Mouse (Mus musculus): ENCODE results near the gene Clptm1l. TPM values are rescaled to one million over a fixed set of nuclear protein-coding genes. Genes with fewer than 3 reads are reported as not detected.

Gene Clptm1l
- total RNA-seq, 2 experiments from 2014 or later = 110 to 111 TPM

DNA sequence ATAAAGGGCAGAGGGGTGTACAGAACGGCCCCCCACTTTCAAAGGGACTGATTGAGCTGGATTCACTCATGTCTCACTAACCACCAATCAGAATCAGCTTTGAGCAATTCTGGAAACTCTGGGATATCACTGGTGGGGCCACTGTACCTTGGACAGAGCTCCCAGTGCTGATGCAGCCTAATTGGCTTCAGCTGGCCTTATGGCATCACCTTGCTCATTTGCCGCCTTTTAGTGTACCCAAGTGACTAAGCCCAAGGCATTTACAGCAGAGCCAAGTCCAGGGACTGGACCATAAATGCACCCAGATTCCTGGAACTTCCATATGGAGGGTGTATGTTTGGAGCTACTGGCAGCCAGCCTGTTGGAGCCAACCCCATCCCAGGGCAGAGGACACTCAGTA lies 55.1 kb downstream of the Clptm1l start:
- no peak for DNase-seq

DNA sequence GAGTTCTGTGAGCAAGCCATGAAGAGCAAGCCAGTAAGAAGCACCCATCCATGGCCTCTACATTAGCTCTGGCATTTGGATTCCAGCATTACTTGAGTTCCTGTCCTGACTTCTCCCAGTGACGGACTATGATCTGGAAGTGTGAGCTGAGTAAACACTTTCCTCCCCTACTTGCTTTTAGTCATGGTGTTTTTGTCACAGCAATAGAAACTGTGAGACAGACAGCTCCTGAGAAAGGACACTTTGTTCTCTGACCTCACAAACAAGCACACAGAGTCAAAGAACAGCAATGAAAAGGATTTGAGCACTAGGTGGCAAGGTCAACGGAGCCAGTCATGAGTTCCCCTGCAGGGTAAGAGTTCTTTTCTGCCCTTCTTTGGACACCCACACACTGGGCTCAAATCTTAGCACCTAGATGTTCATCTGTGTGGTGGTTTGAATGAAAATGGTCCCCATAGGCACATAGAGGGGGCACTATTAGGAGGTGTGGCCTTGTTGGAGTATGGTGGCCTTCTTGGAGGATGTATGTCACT lies 56.4 kb downstream of the Clptm1l start:
- no peak for DNase-seq

Other genes starting within 250 kb of the Clptm1l start
- gene Lpcat1, start 136.8 kb upstream of the Clptm1l start, total RNA-seq (2021) = 10 to 100 TPM; 17.0 to 20.4 TPM
- not detected for gene Slc6a3, start 67.3 kb upstream of the Clptm1l start, total RNA-seq (2021)
- 1 to 10 TPM; 3.2 to 7.8 TPM for gene Tert, start 22.9 kb downstream of the Clptm1l start, total RNA-seq (2021)
- gene Slc6a18, start 74.0 kb downstream of the Clptm1l start, total RNA-seq (2021) = not detected
- gene Slc6a19, start 100.9 kb downstream of the Clptm1l start, total RNA-seq (2021) = under 1 TPM; 0.79 to 0.84 TPM
- 10 to 100 TPM; 33.1 to 43.1 TPM for gene Slc12a7, start 129.1 kb downstream of the Clptm1l start, total RNA-seq (2021)
- 1 to 10 TPM; 2.8 to 3.0 TPM for gene Nkd2, start 243.6 kb downstream of the Clptm1l start, total RNA-seq (2021)